Mouse (Mus musculus): ENCODE measurements around the gene Lipc.
A peak's percentile ranks its signal among the peaks of the same experiment; 100 is the strongest.

Lipc gene

GRCm38 (mm10) chr9:70957717-70958116 is 5.7 kb upstream of the Lipc start:
- no peak for DNase-seq (ENCODE audit: low spot score)

- no peak for DNase-seq (ENCODE audit: low spot score)
Measured at GRCm38 (mm10) chr9:70954226-70954625, 2.2 kb upstream of the Lipc start.

- DNase-seq (ENCODE audit: low spot score) = no peak
Measured at GRCm38 (mm10) chr9:70949336-70949735, 2.7 kb downstream of the Lipc start.

GRCm38 (mm10) chr9:70947312-70947711 is 4.7 kb downstream of the Lipc start:
- DNase-seq (ENCODE audit: low spot score) = no peak

- DNase-seq (ENCODE audit: low spot score) = no peak
Measured at GRCm38 (mm10) chr9:70942686-70943333, 9.2 kb downstream of the Lipc start.

- no peak for DNase-seq (ENCODE audit: low spot score)
Measured at GRCm38 (mm10) chr9:70939752-70940501, 12.1 kb downstream of the Lipc start.

- no peak for DNase-seq (ENCODE audit: low spot score)
Measured at GRCm38 (mm10) chr9:70938850-70939249, 13.2 kb downstream of the Lipc start.

- no peak for DNase-seq (ENCODE audit: low spot score)
Measured at GRCm38 (mm10) chr9:70938134-70938533, 13.9 kb downstream of the Lipc start.

GRCm38 (mm10) chr9:70934587-70935295 is 17.3 kb downstream of the Lipc start:
- no peak for DNase-seq (ENCODE audit: low spot score)

GRCm38 (mm10) chr9:70930641-70931020 is 21.4 kb downstream of the Lipc start:
- no peak for DNase-seq (ENCODE audit: low spot score)

GRCm38 (mm10) chr9:70929840-70930640 is 22.0 kb downstream of the Lipc start:
- no peak for DNase-seq (ENCODE audit: low spot score)

- DNase-seq (ENCODE audit: low spot score) = no peak
Measured at GRCm38 (mm10) chr9:70928472-70928871, 23.6 kb downstream of the Lipc start.

- DNase-seq (ENCODE audit: low spot score) = no peak
Measured at GRCm38 (mm10) chr9:70927701-70928100, 24.3 kb downstream of the Lipc start.

- DNase-seq (ENCODE audit: low spot score) = no peak
Measured at GRCm38 (mm10) chr9:70926820-70927588, 25.0 kb downstream of the Lipc start.

GRCm38 (mm10) chr9:70925225-70925624 is 26.8 kb downstream of the Lipc start:
- DNase-seq (ENCODE audit: low spot score) = no peak

GRCm38 (mm10) chr9:70924763-70925162 is 27.3 kb downstream of the Lipc start:
- no peak for DNase-seq (ENCODE audit: low spot score)

- peak; percentile 44 for DNase-seq (ENCODE audit: low spot score)
Measured at GRCm38 (mm10) chr9:70921781-70922565, 30.1 kb downstream of the Lipc start.

GRCm38 (mm10) chr9:70921132-70921531 is 30.9 kb downstream of the Lipc start:
- DNase-seq (ENCODE audit: low spot score) = no peak

GRCm38 (mm10) chr9:70919271-70919670 is 32.8 kb downstream of the Lipc start:
- no peak for DNase-seq (ENCODE audit: low spot score)

- no peak for DNase-seq (ENCODE audit: low spot score)
Measured at GRCm38 (mm10) chr9:70916516-70916915, 35.5 kb downstream of the Lipc start.

GRCm38 (mm10) chr9:70915356-70915685 is 36.7 kb downstream of the Lipc start:
- DNase-seq (ENCODE audit: low spot score) = no peak

Data from ovary, postnatal 10 days (tissue).